Mouse (Mus musculus): ENCODE results near the gene Slc37a3.
"Not testable (repeated sequence)": the region's sequence is repeated elsewhere in the genome, so short reads cannot be mapped to it uniquely, and the experiment has no call there.

Gene Slc37a3

DNA sequence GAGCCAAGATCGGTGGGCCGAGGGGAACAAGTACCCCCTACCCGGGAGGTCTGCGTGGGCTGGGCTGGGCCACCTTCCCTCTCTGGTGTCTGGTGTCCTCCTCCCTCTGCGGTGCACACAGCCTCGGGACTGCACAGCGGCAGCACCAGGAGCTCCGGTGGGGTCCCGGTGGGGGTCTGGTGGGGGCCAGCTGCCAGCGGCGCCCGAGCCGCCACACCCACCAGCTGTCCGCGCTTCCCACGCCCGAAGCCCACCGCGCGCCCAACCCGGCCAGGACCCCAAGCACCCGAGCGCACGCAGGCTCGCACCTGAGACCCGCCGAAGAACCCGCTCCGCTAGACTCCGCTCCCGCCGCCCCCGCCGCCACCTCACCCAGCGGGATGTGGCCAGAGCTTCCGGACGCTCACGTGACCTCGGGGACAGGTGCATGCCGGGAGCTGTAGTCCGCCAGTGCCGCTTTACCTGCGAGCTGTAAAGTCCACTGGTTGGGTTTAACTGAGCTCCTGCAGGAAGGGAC is at the start of gene Slc37a3:
Gene Slc37a3, minus strand, starts transcription at position 365 of the 517 bp plus-strand sequence.
- peak; percentile 84 to 85 for DNase-seq (ENCODE audit: low spot score in 2 of 2)

- DNase-seq (ENCODE audit: low spot score in 2 of 2) = no peak
Observed at GRCm38 (mm10) chr6:39426725-39427124, 49.2 kb upstream of the Slc37a3 start.

DNA sequence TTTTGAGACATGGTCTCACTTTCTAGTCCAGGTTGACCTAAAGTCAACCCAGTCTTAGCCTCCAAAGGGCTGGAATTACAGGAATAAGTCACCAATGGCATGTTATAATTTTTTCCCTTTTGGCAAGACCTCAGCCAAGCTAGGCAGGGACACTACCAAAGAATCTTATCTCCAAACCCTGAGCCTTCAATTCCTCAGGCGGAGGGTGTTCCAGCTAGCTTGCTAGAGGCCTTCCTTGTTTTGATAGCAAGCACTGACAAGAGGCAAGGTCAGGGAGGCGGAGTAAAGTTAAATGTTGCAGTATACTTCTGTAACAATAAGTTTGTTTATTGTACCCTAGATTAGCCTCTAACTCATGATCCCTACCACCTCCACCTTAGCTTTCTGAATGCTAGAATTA is 47.7 kb upstream of the Slc37a3 start:
- DNase-seq (ENCODE audit: low spot score in 2 of 2) = no peak

- no peak for DNase-seq (ENCODE audit: low spot score in 2 of 2)
Observed at GRCm38 (mm10) chr6:39423686-39424085, 46.2 kb upstream of the Slc37a3 start.

GRCm38 (mm10) chr6:39423130-39423551 is 45.7 kb upstream of the Slc37a3 start:
- DNase-seq (ENCODE audit: low spot score in 2 of 2) = peak; percentile 15 to 38

DNA sequence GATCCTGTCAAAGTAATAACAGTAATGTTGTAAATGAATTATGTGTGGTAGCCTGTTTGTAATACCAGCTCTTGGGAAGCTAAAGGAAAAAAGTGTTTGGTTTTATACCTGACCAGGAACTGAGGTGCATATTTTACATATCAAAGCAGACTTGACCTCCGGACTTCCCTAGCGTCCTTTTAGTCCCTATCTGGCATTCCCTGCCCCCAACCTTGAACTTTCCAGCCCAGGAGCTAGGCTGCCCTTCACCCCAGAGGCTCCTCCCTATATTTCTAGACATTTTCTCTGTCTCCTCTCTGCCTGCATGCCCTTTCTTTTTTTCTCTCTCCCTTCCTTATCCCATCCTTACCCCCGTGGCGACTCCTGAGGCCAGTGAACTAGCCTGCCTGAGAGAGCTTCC is 43.4 kb upstream of the Slc37a3 start:
- DNase-seq (ENCODE audit: low spot score in 2 of 2) = no peak

GRCm38 (mm10) chr6:39419851-39420721 is 42.6 kb upstream of the Slc37a3 start, which contains the start of gene Mkrn1:
Gene Mkrn1, minus strand, starts transcription at chr6:39420462.
- peak; percentile 81 to 88 for DNase-seq (ENCODE audit: low spot score in 2 of 2)

DNA sequence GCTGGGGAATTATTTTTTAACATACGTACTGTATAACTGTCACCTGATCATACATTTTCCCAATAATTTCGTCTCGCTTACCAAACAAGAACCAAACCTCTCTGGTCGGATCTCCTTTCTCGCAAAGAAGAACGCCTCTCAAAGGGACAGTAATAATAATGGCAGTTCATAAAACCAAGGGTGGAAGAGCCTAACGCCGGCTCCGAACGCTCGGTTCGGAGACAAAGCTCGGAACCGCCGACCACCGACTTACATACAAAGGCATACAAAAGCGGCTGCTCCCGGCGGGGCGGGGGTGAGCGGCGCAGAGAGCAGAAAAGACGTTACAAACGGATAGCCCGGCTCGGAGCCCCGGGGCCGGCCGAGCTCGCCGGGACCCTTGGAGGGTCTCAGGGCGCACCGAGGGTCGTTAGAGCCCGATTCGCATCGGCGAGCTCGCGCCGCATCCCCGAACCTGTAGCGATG is 41.9 kb upstream of the Slc37a3 start:
- DNase-seq (ENCODE audit: low spot score in 2 of 2) = peak; percentile 29 to 31

DNA sequence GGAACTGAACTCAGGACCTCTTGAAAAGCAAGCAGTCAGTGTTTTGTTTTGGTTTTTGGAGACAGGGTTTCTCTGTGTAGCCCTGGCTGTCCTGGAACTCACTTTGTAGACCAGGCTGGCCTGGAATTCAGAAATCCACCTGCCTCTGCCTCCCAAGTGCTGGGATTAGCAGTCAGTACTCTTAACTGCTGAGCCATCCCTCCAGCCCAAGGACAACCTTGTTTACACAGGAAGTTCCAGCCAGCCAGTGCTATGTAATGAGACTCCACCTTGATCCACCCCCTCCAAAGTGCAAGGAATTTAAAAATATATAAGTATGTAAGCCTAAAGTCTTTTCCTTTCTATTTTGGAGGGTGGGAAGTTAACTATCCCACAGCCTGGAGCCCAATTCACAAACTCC is 39.2 kb upstream of the Slc37a3 start:
- not testable (repeated sequence) for DNase-seq (ENCODE audit: low spot score in 2 of 2)

- DNase-seq (ENCODE audit: low spot score in 2 of 2) = peak; percentile 58 to 71
Observed at GRCm38 (mm10) chr6:39415762-39416161, 38.3 kb upstream of the Slc37a3 start.

DNA sequence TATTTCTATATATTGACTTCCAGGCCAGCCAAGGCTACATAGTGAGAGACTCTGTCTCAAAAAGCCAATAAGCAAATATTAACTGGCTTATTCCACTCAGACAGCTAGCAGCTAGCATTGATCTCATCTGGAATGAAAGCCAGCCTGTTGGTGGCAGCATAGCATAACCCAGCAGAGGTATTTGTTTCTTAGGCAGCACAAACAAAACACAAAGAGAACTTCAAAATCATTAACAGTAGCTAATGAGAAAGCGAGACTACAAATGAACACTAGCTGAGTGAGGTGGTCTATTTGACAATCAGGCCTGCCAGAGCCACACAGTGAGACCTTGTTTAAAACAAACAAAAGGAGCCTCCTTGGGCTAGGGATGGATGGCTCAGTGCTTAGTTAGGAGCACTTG is 36.6 kb upstream of the Slc37a3 start:
- DNase-seq (ENCODE audit: low spot score in 2 of 2) = no peak

DNA sequence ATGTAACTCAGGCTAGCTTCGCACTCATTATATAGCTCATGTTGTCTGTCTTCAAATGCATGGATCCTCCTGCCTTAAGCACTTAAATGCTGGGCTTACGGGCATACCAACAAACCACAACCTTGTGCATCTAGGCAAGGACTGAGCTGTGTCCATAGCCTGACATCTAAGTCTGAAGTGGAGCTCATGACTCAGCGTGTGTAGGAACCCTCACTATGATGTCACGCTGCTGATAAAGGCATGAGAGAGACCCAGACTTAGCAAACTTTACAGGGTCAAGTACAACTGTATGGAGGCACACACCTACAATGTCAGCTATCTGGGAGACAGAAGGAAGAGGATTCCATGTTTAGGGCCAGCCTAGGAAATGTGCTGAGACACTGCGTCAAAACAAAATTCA is 29.0 kb upstream of the Slc37a3 start:
- no peak for DNase-seq (ENCODE audit: low spot score in 2 of 2)

- DNase-seq (ENCODE audit: low spot score in 2 of 2) = no peak
Observed at GRCm38 (mm10) chr6:39403136-39403535, 25.7 kb upstream of the Slc37a3 start.

DNA sequence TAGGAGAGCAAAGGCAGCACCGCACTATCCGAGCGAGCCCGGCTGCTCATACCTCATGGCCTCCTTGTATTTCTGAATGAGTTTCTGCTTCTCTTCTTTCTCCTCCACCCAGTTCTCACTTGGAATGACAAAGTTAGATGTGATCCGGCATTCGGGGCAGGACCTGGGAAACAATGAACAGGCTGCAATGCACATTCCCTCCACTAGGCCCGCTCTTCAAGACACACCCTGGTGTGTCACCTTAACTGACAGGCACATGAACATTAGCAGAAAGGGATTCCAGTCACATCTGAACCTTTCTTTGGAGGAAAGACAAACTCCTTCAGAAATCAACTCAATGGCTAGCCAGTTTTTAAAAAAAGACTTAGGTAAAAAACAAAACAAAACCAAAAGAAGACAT is 22.9 kb upstream of the Slc37a3 start:
- no peak for DNase-seq (ENCODE audit: low spot score in 2 of 2)

DNA sequence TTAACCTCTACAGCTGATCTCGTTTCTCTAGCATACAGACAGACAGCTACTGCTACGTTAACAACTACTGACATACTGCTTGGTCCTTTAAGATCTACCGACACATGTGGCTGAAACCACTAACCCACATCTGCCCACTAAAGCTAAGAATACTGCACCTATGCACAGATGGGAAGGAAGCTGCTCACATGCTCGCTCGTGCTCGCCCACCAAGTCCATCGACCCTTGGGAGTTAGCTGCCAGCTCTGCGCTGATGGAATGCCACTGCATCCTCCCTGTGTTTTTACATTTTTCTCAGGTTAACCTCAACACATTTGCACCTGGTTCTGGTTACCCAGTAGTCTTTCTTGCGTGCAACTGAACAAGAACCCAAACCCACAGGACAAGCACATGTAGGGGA is 20.9 kb upstream of the Slc37a3 start:
- DNase-seq (ENCODE audit: low spot score in 2 of 2) = no peak

DNA sequence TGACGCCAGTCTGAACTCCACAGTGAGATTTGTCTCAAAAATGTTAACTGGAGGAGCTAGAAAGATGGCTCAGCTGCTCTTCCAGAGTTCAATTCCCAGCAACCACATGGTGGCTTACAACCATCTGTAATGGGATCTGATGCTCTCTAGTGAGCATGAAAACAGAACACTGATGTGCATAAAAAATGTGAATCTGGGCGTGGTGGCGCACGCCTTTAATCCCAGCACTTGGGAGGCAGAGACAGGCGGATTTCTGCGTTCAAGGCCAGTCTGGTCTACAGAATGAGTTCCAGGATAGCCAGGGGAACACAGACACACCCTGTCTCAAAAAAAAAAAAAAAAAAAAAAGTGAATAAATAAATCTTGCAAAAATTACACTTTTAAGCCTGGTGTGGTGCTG is 19.6 kb upstream of the Slc37a3 start:
- DNase-seq (ENCODE audit: low spot score in 2 of 2) = no peak

DNA sequence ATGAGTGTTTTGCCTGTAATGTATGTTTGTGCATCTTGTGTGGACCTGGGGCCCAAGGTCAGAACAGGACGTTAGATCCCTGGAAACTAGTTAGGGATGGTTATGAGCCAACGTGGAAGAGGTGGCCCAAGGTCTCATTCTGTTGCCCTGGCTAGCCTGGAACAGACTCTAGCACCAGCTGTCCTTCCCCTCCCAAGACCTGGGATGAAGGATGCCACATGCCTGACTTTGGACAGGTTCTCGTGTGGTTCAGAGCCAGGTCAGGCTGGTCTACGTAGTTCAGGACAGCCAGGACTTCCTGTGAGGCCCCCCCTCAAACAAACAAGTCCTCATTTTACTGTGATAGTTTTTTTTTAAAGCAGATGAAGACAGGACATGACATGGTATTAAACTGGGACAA is 18.4 kb upstream of the Slc37a3 start:
- DNase-seq (ENCODE audit: low spot score in 2 of 2) = no peak

GRCm38 (mm10) chr6:39395471-39395870 is 18.0 kb upstream of the Slc37a3 start:
- no peak for DNase-seq (ENCODE audit: low spot score in 2 of 2)

- no peak for DNase-seq (ENCODE audit: low spot score in 2 of 2)
Observed at GRCm38 (mm10) chr6:39389988-39390387, 12.5 kb upstream of the Slc37a3 start.

DNA sequence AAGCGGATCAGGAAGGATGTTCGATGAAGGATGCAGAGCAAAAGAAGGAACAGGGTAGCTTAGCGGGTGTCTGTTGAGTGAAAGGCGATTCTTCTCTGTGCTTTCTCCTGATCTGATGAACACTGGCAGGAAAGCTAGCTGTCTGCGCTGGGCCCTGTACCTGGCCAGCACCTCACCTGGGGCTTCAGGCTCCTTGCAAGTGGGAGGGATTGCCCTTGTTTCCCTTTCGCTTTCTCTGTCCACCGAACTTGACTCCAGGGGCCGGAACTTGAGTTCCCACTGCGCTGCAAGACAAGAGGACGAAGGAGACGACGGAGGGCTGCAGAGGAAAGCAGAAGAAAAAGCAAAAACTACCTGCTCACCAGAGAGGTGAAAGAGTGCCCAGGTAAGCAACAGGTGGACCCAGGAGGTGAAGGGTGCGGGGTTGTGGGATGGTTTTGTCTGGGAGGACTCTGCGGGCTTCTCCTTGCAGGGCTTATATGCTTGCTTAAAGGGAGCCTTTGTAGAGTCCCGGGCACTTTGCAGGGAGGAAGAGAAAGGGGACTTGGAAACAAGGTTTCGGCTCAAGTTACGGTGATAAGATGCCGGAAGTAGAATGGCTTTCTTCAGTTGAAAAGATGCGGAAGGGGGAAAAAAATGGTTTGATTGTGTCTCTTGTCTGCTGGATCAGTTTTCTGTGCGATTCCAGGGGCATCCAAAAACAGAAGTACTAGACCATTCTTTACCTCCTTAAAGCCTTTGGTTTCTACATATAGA is 3.8 kb upstream of the Slc37a3 start, which contains the start of gene Rab19:
Gene Rab19, plus strand, starts transcription at position 51 of the 756 bp plus-strand sequence.
- no peak for DNase-seq (ENCODE audit: low spot score in 2 of 2)

- DNase-seq (ENCODE audit: low spot score in 2 of 2) = no peak
Observed at GRCm38 (mm10) chr6:39380276-39380675, 2.8 kb upstream of the Slc37a3 start.

DNA sequence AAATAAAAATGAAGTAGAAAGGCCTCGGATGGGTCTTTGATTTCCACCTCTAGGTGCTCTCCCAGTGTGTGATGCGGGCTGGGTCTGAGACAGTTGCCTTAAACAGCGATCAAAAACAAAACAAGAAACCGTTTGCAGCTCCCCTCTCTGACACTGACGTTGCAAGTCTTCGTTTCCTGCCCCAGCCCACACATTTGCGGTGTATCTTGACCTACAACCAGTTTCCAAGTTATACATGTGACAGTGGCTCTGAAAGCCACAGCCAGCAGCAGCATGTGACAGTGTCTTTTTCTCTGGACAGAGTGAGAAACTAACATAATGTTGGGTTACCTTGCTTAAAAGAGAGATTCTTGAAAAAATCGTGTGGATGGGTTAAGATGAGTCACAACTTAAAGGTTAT is 2.3 kb upstream of the Slc37a3 start:
- DNase-seq (ENCODE audit: low spot score in 2 of 2) = no peak

Data from right cerebral cortex, postnatal 36 days (tissue).